Mouse (Mus musculus) right cerebral cortex, adult 2 months (tissue): Measurements from ENCODE around the gene Prr7.
"Not testable (repeated sequence)": the region's sequence is repeated elsewhere in the genome, so short reads cannot be mapped to it uniquely, and the experiment has no call there.

ENCODE experiments used
- DNase-seq, 2 experiments: peaks; one replicate each; pipeline ENCODE4 v3.0.0; 2021 to 2022; ENCODE audit warnings: low spot score in 2 of 2

Prr7 gene

DNA sequence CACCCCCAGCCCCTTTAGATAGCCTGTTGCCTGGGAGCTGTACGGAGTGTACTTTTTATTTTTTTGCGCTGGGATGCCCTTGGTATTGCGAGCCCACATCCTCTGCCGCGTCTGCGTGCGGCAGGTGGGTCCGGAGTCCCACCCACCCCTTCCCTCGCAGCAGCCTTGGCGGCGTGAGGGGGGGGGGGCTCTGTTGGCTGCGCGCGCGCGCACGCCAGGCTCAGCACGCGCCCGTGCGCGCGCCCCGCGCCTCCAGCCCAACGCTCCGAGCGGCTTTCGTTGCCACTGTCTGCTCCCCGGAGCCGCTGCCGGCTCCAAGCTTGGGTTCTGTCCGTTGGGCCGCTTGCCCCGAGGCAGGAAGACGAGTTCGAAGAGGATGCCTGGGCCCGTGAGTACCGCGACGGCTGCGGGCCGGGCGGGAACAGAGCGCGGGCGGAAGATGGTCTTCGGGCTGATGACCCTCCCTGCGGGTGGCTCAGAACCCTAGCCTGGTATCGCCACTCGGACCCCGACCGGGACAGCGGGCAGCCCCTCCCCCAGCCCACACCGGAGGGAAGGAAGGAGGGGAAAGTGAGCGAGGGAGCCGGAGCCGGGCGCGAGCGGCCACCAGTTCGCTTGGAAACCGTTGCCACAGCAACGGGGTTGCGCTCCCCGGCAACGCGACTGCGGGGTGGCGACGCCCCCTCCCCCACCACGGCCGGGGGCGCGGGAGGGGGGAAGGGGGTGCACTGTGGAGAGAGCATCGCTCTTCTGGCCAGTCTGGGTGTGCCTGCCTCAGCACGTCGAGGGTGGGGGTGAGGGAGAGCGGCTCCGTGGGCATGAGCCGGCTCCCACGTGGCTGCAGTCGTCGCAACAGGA is at the start of gene Prr7:
Gene Prr7 (plus strand): TSS at position 241 of the 858 bp plus-strand sequence.
- peak; percentile 70 to 78 for DNase-seq

DNA sequence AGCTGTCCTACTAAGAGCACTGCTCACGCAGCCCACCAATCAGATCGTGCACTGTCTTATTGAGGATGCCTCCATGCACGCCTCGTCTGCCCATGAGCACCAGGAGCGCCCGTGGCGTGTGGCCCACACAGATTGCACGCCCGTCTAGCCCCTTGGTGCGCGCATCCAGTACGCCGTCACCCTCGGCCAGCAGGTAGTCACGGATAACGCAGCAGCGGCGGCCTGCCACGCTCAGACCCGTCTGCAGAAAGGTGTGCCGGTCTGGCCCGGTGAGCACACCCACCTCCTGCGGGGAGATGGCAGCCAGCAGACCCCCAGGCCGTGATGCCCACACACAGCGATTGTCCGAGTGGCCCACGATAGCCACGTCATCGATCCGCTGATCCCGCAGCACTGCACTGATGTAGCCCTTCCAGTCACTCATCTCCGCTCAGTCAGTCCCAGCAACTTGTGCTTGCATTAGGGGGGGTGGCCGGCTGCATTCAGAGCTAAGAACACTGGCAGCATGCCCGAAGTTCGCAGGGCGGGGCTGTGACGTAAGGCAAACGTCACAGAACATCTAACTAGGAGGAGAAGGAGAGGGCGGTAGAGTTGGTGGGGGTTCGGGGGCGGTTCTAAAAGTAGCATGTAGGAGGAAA is 49.2 kb upstream of the Prr7 start, which contains the start of gene Pfn3:
Gene Pfn3 (minus strand): TSS at position 490 of the 638 bp plus-strand sequence.
- DNase-seq: peak; percentile 87 to 89

DNA sequence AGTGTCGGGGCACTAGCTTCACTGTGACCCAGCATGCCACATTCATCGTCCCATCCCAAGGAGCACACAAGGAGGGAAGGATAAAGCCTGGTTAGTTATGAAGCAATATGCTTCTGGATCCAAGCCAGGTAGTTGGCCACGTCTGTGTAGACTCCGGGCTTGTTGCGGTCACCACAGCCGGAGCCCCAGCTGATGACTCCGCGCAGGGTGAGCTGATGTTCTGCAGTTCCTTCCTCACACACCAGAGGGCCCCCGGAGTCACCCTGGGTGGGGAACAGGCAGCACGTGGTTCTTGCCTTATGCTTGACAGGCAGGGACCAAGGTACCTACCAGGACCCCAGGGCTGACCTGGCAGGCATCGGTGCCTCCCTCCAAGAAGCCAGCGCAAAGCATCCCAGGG is 46.1 kb upstream of the Prr7 start:
- peak; percentile 88 to 95 for DNase-seq

DNA sequence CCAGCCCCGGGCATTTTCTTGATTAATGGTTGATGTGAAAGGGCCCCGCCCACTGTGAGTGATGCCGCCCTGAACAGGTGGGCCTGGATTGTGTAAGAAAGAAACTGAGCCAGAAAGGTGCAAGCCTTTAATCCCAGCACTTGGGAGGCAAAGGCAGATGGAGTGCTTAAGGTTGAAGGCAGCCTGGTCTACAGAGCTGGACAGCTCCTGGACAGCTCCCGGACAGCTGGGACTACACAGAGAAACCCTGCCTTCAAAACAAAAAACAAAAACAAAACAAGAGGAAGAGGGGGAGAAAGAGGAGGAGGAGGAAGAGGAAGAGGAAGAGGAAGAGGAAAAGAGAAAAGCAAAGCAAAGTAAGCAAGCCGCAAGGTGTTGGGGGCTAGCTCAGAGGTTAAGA is 44.9 kb upstream of the Prr7 start:
- no peak for DNase-seq

DNA sequence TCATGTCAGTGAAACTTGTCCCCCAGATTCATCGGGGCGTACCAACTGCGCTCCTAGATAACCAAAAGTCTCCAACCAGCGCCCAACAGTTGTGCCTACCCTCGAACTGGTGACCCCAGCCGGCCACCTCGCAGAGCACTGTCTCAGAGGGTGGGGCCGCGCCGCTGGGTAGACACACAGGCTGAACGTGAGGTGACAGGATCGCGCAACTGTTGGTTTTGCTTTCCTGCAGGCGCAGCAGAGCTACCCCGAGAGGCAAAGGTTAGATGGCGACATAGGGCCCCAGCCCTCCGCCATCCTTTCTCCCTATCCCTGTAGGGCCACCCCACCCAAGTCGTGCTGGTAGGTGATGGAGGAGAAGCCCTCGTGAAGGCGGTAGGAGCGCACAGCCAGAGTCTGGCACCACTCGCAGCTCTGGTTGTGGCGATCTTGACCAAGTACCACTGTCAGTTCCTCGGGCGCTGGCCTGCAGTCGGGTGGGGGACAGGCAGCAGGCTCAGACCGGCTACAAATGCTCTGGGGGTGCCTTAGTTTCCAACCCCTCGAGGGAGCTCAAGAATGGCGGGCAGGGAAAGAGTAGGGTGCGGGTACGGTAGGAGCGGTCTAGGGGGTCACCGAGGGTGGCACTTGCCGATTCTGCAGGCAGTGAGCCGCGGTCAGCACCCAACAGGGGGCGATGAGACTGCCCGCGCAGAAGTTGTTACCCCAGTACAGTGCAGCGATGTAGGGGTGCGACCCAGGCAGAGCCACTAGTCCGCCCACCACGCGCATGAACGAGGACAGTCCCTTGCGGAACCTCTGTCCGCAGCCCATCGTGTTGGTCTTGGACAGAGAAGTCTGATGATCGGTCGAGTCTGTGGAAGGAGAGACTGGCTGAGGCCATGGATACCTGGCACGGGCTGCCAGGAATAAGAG is 43.8 kb upstream of the Prr7 start:
- DNase-seq: no peak

- peak; percentile 66 to 68 for DNase-seq
Measured at GRCm38 (mm10) chr13:55420933-55421800, 42.9 kb upstream of the Prr7 start.

DNA sequence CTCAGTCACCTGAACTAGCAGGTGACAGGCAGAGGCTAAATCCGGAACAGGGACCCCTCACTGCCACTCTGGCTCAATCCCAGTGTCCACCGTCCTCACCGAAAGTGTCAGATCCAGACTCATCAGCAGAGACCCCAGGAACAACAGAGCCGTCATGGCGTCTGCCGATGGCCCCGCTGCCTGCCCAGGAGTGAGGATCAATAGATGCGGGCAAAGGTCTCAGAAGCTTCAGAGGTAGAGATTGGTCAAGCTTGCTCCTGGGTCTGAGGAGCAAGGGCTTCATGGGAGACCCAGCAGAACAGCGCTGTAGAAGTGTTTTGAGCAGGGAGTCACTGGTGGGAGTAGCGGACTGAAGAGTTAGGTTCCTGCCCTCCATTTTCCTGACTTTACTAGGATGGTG is 37.5 kb upstream of the Prr7 start, which contains the start of gene F12:
Gene F12 (minus strand): TSS at position 181 of the 400 bp plus-strand sequence.
- DNase-seq: no peak

- no peak for DNase-seq
Measured at GRCm38 (mm10) chr13:55429226-55429888, 34.7 kb upstream of the Prr7 start.

DNA sequence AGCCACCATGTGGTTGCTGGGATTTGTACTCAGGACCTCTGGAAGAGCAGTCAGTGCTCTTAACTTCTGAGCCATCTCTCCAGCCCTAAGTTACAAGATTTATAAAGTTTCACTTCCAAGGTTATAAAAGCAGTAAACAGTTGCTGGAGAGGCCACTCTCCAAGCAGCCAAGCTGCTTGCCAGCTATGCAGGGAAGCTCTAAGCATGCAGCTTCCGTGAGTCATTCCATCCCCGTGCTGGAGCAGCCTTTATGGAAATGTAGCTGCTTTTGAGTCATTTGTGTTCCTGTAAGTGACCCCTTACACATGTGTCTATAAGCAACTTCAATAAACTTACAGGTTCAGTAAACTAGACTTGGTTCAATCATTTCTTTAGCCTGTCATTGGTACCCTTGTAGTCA is 33.5 kb upstream of the Prr7 start:
- no peak for DNase-seq

DNA sequence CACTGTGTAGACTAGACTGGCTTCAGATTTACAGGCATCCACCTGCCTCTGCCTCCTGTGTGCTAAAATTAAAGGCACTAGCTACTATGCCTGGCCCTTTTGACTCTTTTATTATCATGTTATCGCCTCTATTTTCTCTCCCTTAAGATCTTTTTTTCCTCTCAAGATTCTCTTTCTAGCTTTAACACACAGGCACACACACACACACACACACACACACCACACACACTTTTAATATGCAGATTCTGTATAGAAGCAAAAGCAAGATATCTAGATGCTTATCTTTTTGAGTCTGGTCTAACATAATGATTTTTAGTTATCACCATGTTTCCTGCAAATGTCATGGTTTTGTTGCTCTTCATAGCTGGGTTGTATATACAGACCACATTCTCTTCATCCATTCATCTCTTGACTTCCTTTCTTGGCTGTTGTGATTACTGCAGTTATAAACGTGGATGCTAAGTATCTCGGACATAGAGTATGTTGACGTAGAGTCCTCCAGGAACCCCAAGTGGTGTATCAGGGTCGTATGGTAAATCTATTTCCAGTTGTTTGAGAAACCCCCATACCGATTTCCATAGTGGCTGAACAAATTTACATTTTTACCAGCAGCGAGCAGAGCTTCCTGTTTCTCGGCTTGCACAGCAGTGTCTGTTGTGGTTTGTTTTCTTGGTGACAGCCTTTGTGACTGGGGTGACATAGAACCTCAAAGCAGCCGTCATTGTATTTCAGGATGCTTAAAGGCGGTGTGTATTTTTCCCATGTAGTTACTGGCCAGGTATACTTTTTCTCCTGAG is 32.0 kb upstream of the Prr7 start:
- DNase-seq: no peak

DNA sequence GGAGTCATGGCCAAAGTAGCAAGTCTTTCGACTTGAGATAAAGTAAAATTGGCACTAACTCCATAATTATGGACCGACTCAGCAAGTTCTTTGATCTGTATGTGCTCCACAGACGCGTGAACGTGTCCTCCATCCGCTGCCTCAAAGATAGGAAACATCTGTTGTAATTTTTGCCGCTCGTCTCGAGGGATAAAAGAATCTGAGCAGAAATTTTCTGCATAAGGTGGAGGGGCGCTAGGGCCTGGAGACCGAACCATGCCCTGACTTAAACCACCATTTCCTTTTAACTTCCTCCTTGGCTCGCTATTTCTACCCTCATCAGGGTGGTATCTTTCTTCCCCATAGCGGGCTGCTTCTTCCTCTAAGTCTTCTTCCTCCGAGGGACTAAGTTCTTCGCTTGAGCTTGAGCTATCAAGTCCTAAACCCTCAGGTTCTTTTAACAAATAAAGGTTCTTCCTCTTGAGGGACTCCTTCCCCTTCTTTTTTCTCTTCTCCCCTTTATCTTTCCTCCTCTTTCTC is 26.9 kb upstream of the Prr7 start:
- DNase-seq: not testable (repeated sequence)

DNA sequence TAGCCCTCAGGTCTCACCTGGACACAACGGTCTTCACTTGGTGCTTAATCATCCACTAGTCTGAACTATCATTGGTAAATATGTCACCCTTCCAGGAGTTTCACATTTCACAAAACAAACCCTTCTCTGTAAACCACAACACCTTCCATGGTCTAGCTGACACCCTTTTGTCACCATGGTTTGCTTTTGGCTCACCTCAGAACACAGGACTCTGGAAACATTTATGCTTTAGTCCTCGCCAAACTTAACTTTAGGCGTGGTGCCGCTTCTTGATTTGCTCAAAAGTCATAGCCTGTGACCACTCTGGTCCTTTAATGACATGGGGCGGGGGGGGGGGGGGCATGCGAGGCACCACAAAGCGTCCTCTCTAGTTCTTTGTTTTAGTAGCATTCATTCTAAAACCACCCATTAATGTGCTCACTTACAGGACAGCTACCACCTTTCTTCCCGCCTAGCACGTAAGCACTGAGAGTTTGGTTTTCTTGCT is 20.2 kb upstream of the Prr7 start:
- no peak for DNase-seq

DNA sequence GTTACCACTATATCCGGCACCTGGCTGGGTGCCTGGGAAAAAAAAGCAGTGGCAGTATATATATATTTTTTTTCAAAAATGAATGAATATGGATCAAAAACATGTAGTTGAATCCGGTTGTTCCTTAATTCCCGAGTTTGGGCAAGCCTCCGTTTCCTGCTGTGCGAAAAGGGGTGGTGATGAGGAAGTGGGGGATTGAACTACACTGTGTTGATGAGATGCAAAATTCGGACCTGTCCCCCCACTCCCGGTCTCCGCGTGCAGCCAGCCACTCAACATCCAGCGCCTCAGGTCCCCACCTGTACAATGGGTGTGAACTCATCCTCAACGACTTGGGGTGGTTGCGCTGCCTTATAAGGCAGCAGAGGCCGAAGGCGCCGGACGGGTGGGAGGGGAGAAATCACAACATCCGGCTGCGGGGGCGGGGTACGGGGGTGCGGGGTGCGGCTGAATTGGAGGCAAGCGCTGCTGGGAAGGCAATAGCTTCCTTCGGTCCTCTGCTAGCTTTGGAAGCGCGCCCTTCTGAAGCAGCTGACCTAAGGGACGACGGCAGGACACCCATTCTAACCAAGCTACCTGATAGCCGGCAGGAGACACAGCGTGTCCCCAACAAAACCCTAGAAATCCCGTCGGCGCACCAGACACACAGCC is 19.7 kb upstream of the Prr7 start:
- no peak for DNase-seq

GRCm38 (mm10) chr13:55444937-55445315 is 19.1 kb upstream of the Prr7 start, which contains the start of gene Grk6:
Grk6 (plus strand) TSS chr13:55445072.
- peak; percentile 99 for DNase-seq

DNA sequence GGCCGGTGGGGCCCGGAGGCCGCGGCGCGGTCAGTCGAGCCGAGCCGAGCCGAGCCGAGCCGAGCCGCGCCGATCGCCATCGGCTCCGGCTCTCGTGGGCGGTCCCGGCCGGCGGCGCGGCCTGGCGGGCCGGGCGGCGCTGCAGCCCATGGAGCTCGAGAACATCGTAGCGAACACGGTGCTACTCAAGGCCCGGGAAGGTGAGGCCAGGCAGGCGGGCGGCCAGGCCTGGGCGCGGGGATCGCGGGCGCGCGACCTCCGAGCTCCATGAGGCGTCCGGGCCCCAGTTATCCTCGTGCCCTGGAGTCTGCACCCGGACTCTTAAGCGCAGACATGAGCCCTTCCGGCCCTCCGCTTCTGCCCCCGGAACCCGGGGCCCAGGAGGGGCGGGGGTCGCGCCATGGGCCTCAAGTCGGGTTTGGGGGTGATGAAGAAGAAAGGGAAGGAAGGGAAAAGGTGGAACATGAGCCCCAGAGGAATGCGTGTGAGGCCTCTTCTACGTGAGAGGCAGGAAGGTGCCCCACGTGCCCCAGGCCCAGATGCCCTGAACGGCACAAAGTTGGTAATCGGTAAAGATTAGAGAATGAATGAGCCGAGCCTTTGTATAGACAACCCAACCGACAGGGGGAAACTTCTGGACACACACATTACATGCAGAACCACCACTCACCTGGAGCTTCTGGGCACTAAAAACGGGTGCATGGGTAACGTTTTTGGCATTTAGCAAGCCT is 18.5 kb upstream of the Prr7 start:
- DNase-seq: no peak

GRCm38 (mm10) chr13:55446483-55447105 is 17.5 kb upstream of the Prr7 start:
- DNase-seq: no peak

- no peak for DNase-seq
Measured at GRCm38 (mm10) chr13:55447543-55447943, 16.5 kb upstream of the Prr7 start.
